Mouse (Mus musculus) fat pad, adult 2 months (tissue): Measurements from ENCODE around the gene Gm43738.

Experiments used
- DNase-seq: peaks from one replicate; pipeline ENCODE4 v3.0.0-alpha.2; 2011; ENCODE audit warnings: low read depth, low spot score; ENCODE audit errors: extremely low read depth

The Gm43738 gene

DNA sequence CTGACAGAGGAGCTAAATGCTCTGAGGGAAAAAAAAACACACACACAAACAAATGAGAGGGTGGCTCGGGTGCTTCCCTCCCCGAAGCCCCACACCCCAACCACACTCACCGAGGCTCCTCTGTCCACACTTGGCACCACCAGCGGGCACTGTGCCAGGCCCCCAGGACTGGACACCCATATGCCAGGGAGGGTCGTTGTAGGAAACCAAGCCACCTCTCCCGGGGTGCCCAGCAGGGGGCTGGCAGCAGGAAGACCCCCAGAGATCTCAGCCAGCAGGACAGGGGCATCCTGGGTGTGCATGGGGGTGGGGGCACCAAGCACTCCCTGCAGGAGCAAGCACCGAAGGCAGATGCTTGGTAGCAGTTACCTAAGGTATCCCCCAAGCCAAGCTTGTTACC is at the start of gene Gm43738:
TSS of gene Gm43738 (minus strand) at position 289 of the 400 bp plus-strand sequence.
- DNase-seq: no peak

DNA sequence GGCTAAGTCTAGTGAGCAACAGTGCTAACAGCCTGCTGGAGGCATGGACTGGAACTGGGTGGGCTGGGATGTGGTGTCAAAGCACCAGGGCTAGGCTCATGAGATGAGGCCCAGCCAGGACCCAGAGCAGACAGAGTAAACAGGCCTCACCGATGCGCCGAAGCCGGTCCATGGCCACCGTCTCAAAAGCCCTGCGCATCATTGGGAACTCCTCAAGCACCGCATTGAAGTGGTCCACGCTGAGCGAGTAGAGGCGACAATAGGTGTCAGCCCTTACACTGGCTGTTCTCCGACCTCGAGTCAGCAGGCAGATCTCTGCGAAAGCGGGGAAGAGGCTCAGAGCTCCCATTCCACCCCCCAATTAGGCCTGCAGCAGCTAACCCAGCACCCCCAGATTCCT is 47.7 kb upstream of the Gm43738 start:
- DNase-seq: no peak

DNA sequence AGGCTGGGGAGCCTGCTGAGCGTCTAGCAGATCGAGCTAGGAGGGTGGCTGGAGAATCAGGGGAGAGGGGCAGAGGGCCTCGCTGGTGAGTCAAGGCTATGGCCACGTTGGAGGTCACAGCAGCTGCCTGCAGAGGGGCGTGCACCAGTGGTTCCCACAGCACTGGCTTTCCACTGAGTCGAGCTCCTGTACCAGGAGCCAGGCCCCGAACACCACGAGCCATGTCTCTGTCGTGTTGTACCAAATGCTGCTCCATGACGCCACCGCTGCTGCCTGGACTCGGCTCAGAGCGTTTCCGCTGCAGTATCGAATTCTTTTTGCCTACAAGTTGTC is 47.0 kb upstream of the Gm43738 start:
- no peak for DNase-seq

DNA sequence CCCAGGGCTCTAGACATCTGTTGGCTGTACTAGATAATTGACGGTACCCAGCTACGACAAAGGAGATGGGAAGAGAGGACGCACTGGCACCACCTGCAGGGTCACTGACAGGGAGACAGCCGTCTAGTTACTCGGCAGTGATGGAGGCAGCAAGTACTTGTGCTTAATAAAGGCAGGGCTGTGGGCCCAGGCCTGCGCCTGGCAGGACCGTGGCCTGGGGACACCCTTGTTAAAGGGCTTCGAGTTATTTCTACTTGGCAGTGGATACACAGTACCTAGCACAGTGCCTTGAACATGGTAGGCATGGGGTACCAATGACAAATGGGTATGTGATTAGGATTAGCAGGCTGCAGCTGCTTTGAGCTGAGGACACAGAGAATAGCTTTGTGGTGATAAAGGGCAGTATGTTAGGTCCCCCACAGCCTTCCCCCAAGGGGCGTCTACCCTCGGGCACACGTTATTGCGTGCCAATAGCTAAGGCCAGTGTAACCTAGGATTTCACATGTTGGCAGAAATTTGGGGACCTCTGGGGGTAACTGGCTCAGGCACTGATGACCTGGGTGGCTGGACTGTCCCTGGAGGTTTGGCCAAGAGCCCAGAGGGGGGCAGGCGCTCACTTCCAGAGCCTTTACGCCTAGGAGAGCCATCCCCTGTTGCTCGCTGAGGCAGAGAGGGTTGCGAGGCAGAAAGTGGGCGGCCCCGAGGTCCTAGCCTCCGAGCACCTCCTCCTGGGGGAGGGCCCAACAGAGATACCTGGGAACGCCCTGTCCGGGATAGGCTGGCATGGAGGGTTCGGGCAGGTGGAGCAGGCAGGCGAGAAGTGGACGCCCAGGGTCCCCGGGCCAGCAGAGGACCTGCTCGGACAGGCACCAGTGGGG is 46.4 kb upstream of the Gm43738 start:
- no peak for DNase-seq

DNA sequence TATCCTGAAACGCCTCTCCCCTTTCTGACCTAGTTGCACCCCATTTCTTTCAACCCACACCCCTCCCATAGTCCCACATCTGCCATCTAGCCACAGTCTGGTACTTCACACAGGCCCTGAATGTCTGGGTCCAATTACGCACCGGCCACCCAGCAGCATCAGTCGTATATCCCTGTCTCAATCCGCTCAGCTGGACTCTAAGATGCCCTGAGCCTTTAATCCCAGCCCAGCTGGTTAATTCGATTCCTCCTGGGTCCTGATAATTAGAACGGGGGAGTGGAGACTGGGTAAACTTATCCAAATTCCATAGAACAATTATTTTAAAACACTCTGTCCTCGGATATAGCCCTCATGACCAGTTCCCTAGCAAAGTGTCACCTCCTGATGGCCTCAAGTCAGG is 44.7 kb upstream of the Gm43738 start:
- DNase-seq: no peak

DNA sequence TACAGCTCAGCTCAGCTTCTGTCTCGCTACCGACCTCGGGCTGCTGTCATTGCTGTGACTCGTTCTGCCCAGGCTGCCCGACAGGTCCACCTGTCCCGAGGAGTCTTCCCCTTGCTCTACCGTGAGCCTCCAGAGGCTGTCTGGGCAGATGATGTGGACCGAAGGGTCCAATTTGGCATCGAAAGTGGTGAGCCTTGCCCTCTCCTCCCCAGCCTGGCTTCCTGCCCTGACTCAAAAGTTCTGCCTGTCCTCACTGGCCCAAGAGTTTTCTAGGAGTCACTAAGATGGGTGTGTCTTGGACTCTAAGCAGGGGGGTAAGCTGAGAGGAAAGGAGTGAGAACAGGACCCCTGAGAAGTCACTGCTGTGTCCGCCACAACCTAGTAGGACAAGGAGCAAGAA is 43.9 kb upstream of the Gm43738 start:
- DNase-seq: no peak

DNA sequence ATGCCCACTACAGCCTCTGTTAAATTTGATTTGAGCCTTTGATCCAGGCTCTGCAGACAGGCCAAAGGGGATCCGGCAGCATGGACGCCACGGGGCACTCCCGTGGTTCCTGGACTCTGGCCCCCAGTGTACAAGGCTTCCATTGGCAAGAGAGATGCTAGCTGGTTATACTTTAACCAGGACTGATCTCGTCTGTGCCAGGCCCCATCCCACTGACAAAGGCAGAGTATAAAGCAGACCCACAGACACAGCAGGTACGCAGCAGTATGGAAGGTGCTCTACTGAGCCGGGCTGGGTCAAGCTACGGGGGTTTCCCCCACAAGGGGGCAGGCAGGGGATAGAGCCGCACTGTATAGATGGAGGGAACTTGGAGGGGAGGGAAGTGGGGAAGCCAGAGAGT is 35.5 kb upstream of the Gm43738 start:
- no peak for DNase-seq

DNA sequence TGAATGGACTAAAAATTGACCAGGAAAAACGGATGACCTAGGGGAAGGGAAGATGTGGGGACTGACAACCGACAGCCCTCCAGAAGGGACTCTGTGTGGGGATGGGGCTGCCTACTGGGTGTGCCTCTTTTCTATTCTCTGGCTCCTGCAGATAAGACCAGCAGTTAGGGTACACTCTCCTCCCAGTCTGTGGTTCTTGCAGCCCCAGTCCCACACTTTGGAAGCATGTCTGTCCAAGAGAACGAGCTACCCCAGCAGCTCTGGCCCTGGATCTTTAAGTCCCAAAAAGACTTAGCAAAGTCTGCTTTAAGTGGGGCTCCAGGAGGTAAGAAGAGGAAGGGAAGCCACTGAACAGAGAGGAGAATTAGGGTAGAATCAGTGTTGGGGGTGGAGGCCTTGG is 35.1 kb upstream of the Gm43738 start, which contains the start of gene Pklr:
TSS of gene Pklr (plus strand) at position 185 of the 400 bp plus-strand sequence.
- no peak for DNase-seq

DNA sequence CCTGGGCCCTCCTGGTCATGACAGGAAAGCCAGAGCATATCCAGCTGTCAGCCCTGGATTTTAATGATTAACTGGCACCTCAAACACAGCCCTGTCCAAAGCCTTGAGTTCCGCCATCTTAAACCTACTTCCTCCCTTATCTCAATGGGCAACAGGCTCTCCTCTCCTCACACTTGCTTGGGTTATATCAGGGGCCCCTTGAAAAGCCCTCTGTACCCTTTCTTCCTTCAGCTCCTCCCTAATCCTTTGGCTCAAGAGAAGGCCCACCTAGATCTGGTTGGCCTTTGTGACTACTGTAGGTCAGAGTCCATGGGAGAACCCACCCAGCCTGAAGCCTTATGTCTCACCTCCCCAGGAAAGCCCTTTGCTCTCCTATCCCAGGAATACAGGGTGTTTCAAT is 32.9 kb upstream of the Gm43738 start:
- no peak for DNase-seq

DNA sequence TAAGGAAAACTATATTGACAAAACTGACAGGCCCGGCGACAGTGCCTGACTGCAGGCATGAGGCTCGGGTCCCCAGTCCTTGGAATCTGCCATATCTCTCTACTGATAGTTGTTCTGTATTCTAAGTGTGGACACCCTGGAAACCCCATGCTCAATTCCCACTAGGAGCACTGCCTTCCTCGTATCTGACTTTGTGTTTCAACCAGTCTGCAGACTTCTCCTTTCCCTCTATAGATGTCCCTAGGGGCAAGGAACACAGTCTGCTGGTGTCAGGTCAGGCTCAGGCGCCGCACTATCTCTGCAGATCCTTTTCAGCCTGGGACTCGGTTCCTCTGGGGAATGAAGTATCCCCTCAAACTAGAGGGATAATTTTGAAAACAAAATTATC is 32.2 kb upstream of the Gm43738 start:
- no peak for DNase-seq

DNA sequence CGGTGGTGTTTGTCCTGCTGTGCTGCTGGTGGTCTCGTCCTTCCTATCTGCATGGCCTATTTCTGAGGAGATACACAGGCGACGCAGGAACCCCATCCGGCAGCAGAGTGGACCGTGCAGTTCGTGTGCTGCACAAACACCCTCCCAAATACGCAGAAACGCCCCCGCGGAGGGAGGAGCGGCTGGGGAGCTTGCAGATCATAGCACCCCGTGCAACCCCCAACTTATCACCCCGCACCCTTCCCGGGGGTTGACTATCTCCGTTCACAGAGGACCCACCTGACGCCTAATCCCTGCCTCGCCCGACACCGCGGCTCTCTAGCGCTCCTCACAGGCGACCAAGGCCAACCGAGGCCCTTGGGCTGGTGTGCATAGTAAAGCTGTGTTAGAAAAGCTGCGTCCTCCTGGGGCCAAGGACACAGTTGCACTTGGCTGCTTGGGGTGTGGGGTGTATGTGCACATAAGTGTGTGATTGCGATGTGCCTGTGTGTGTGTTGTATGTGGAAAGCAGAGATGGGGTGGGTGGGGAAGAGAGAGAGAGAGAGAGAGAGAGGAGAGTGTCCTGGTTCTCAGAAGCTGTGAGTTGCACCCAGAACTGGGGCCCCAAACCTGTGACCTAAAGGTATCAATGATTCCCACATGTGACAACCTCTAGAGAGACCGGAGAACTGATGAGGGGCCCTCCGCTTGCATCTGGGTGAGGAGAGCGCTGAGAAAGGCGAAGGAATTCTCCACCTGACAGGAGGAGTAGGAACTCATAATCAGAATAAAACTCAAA is 31.6 kb upstream of the Gm43738 start:
- no peak for DNase-seq

DNA sequence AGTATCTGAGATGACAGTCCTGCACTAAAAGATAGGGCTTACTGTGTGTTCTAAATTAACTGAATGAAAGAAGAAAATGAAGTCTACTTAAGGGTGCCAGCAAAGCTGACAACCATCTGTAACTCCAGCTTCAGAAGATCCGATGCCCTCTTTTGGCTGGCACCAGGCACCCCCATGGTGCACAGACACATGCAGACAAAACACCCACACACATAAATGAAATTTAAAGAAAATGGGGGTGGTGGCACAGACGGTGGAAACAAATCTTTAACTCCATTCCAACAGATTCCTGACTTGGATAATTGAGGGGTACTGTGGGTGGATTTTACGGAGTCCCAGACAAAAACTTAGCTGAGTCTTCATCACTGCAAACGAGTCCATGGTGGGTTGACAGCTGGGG is 30.9 kb upstream of the Gm43738 start:
- DNase-seq: no peak

DNA sequence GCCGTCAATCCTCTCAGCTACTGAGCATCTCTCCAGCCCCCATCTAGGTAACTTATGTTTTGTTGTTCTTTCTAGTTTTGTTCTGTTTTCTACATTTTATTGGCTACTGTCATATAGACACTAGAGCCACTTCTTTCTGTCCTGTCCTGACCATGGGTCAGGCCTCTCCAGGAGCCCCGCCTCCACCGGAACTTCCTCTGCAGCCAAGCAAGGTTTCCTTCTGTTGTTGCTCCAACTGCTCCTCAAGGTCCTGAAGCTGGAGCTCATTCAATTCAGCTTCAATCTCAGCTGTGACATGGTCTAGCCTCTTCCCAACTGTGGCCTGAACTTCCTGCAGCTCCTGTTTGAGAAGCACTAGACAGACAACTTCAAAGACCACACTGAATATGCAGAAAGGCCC is 29.0 kb upstream of the Gm43738 start:
- DNase-seq: no peak

DNA sequence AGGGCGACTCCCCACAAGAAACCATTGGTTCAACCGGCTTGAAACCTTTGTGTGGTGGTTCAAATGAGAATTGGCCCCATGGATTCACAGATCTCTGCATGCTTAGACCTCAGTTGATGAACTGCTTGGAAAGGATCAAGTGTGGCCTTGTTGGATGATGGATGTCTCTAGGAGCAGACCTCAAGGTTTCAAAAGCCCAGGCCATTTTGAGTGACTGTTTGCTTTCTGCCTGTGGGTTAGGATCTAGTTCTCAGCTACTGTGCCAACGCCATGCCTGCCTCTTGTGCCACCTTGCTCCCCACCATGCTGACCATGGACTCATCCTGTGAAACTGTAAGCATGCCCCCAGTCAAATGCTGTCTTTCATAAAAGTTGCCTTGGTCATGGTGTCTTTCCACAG is 25.1 kb upstream of the Gm43738 start:
- no peak for DNase-seq

DNA sequence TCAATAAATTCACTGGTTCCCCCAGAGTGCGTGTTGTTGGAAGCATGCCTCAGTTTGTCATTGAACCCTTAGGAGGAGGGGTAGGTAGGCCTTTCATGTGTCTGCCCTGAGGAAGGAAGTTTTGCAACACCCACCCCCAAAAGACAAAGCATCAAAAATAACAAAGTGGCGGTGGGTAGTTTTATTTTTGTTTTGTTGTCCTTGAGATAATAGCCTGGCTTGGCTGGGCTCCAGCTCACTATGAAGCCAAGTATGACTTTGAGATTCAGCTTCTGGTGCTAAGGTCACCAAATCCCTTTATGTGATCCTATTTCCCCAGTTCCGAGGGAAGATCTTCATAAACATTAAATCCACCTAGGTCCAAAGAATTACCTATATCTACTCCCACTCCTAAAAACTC is 23.3 kb upstream of the Gm43738 start:
- DNase-seq: no peak

DNA sequence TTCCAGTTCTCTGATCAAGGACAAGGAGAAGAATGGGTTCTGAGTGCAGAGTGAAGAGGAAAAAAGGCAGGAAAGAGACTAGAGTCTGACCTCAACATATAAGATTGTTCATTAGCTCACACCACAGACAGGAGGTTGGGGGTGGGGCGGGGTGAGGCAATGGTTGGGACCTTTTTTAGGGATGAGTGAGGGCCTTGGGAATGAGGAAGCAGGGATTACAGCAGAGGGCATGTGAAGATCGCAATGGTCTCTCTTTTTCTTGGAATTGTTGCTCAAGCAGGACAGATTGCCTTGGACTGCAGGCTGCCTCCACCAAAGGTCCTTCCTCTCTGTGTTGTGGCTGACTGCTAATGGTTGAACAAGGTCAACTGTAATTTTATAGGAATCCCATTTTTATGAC is 22.4 kb upstream of the Gm43738 start:
- DNase-seq: no peak

DNA sequence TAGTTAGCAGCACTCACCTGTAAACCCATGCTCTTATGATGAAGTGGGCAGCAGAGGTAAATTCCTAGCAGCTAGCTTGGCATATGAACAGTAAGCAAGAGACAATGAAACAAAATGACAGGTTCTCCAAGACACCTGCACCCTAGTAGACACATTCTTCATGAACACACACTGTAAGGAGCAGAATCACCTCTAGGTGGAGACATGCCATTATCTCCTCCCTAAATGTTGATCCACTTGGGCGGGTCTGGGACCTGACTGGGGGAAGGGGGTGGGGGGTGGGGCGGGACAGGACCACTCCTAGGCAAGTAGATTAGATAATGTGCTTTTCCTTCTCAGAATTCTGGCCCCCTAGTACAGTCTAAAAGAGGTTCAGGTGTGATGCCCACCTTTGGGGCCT is 14.6 kb upstream of the Gm43738 start:
- DNase-seq: no peak

DNA sequence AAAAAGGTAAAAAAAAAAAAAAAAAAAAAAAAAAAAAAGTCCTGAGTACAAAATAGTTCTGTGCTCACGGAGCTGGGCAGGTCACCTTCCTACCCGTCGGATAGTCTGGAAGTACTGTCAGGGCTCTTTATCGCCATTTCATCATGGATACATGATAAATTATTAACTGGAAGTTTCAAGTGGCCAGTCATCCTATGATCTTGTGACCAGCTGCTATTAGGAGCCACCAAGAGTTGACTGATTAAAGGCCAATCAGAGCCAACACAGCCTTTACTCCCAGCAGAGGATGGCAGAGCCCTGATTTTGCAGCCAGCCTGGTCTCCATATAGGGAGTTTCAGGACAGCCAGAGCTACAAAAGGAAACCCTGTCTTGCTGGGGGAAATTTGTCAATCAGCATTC is 12.2 kb upstream of the Gm43738 start:
- DNase-seq: no peak

DNA sequence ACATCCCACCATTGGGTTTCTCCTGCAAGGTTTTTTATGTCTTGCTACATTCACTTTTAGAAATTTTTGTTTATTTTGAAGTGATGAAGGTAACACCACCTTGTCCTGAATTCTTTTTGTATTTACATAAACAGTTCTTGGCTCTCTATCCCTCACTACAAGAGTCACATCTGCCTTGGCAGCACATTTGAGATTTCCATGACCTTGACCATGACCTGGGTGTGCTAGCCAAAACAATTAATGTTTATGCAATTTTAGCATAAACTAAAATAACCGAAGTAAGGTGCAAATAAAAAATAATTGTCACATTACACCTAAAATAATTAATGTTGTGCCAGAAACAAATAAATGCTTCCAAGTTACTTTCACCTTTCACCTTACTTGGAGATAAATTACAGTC is 7.2 kb upstream of the Gm43738 start:
- no peak for DNase-seq

DNA sequence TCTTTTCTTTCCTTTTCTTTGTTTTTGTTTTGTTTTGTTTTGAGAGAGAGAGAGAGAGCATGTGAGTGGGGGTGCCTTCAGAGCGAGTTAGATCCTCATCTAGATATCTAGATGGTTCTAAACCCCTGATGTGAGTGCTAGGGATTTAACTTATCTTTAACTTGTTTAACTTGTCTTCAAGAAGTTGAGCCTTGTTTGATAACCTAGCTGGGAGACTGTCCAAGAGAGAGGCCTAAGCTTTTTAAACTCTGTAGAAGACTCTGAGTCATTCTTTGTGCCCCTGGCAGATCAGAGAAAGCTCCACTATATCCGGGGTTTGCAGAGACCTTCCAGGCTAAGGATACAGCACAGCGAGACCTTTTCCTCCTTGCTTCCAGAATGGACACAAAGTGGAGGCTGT is 6.6 kb upstream of the Gm43738 start:
- no peak for DNase-seq

DNA sequence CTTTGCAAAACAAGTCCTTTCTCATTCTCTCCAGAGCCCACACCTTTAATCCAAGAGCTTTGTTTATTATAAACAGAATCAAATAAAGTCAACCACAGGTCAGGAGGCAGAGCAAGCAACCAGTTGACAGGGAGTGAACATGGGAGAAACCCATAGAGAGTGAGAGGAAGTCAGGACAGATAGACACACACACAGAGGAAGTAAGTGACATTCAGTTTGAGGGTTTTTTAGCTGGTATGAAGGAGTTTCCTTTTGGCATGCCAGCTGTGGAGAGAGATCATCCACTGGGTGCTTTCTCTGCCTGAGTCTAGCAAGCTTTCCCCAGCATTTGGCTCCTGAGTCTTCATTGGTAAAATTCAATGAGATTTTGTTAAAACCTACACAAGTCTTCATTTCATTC is 6.0 kb upstream of the Gm43738 start:
- no peak for DNase-seq

DNA sequence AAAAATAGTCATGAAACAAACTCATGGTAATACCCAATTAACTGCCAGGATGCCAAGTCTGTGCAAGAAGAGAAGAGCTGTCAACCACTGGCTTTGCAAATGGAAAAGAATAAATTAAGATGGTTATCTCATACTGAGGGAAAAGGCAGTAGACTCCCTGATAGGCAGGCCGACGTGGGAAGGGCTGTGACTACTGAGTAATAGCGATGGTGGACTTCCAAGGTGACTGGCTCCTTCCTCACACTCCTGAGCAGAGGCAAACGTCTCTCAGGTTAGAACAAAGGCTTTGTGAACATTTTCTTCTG is 2.3 kb upstream of the Gm43738 start:
- no peak for DNase-seq
